Mouse (Mus musculus) urinary bladder, postnatal 14 days (tissue): ENCODE measurements around the gene Asxl1.

Experiments
- DNase-seq: peaks from one replicate; pipeline ENCODE4 v3.0.0; 2021; ENCODE audit warnings: low spot score

The Asxl1 gene

DNA sequence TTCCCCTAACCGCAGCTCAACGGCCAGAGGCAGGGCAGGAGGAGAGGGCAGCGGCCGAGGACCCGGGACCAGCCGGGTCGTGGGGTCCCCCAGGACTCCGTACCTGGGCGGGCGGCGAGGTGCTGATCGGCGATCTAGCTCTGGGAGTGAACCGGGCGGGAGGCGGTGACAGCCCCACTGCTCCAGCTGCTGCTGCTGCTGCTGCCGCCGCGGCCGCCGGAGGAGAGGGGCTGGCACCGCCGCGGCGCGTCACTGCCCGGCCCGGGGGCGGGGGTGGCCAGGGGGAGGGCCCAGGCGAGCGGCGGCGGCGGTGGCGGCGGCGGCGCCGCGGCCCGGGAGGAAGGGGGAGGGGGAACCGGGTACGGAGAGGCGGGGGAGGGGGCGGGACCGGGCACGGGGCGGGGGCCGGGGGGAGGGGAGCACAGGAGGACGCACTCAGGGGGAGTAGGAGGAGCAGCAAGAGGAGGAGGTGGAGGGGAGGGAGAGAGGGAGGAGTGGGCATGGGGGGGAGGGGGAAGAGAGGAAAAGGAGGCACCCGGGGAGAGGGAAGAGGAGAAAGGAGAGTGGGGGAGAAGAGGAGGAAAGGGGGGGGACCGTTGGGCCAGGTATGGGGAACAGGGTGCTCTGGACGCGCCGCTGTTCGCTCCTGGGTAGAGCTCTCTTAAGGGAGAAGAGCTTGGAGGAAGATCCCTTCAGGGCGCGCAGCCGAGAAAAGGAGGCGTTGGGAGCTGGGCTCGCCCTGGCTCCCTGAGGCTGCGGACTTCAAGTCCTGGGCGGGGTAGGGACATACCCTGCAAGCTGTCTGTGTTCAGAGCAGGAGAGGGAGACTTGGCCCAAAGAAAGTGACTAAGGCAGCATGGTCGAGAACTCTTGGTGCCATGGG, 98.9 kb downstream of the Asxl1 start:
- DNase-seq = peak; percentile 68

- DNase-seq = no peak
Observed at GRCm38 (mm10) chr2:153445137-153446016, 99.7 kb downstream of the Asxl1 start.

DNA sequence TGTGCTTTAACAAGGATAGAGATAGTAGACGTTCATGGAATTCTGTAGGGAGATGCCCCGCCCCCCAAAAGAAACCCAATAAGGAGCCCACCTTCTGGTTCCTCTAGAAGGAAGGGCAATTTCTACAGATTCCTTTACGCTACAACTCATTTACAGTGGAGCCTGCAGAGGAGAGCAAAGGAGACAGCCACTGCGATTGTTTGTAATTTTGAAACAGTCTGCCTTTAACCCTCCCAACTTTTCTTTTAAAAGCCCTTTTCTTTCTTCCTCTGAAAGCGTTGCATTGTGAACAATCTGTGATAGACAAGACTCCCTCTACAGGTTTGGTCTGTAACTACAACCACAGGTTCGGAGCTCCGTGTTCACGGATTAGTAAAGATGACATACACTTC, 100.4 kb downstream of the Asxl1 start:
- DNase-seq = peak; percentile 59

GRCm38 (mm10) chr2:153446476-153446875, 100.8 kb downstream of the Asxl1 start:
- no peak for DNase-seq

- DNase-seq = no peak
Observed at GRCm38 (mm10) chr2:153447719-153448118, 102.1 kb downstream of the Asxl1 start.

GRCm38 (mm10) chr2:153448519-153448918, 102.9 kb downstream of the Asxl1 start:
- DNase-seq = no peak
